Mouse (Mus musculus): ENCODE measurements around the gene Ctnnb1. TPM values are rescaled to one million over a fixed set of nuclear protein-coding genes. Genes with fewer than 3 reads are reported as not detected.

Ctnnb1 gene
- polyA plus RNA-seq, 1 experiment: 396 TPM

- TF ChIP-seq MYOD1 (IDR thresholded peaks at IDR 0.05; ENCODE audit: control insufficient read depth, insufficient read length, low read depth) (no peak), FOSL1 (IDR thresholded peaks at IDR 0.05; ENCODE audit: insufficient read depth, low read length, poor library complexity, severe bottlenecking) (no peak), MAX (IDR thresholded peaks at IDR 0.05) (no peak), CTCF (IDR thresholded peaks at IDR 0.05; ENCODE audit: control insufficient read depth, insufficient read depth, insufficient read length) (no peak), USF1 (IDR thresholded peaks at IDR 0.05; ENCODE audit: low read depth) (no peak), CEBPB (IDR thresholded peaks at IDR 0.05; ENCODE audit: low read depth) (no peak), MYOG (IDR thresholded peaks at IDR 0.05; ENCODE audit: control insufficient read depth, extremely low read depth, insufficient read length) (no peak)
- no peaks in the 10 kb centered on the region for H3K79me2 ChIP-seq (ENCODE audit: control insufficient read depth, insufficient read depth)
- H3K4me3 ChIP-seq (ENCODE audit: insufficient read depth, poor library complexity, severe bottlenecking): no peak overlapping the region
- no peaks in the 10 kb centered on the region for H3K36me3 ChIP-seq (ENCODE audit: control insufficient read depth, insufficient read depth)
- no peaks in the 10 kb centered on the region for H3K79me3 ChIP-seq (ENCODE audit: low read depth)
- H3ac ChIP-seq (ENCODE audit: control insufficient read depth, insufficient read length, low read depth): no peak overlapping the region
- H3K27me3 ChIP-seq (ENCODE audit: control insufficient read depth, insufficient read depth, insufficient read length): no peaks in the 10 kb centered on the region
Measured at GRCm38 (mm10) chr9:120974209-120974608, 45.2 kb downstream of the Ctnnb1 start.

DNA sequence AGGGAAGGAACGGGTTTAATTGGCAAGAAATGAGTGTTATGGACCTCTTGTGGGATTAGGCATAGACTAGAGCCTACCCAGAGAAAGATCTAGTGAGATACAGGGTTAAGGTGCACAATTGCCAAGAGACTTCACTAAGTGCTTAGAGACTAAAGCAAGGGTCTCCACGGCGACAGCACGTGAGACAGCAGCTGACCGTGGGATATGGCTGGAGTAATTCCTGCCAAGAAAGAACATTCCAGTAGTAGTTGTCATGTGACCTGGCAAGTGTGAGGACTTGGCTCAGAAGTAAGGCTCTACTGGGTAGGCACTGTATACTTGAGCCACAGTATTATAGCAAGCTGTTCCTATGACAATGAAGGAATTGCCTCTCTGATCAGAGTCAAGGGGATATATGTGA lies 47.1 kb downstream of the Ctnnb1 start:
- no peaks in the 10 kb centered on the region for H3K27me3 ChIP-seq (ENCODE audit: control insufficient read depth, insufficient read depth, insufficient read length)
- no peak for TF ChIP-seq FOSL1 (IDR thresholded peaks at IDR 0.05; ENCODE audit: insufficient read depth, low read length, poor library complexity, severe bottlenecking)
- no peak for TF ChIP-seq MYOD1 (IDR thresholded peaks at IDR 0.05; ENCODE audit: control insufficient read depth, insufficient read length, low read depth)
- no peak for TF ChIP-seq USF1 (IDR thresholded peaks at IDR 0.05; ENCODE audit: low read depth)
- no peak for TF ChIP-seq MYOG (IDR thresholded peaks at IDR 0.05; ENCODE audit: control insufficient read depth, extremely low read depth, insufficient read length)
- no peak for TF ChIP-seq CTCF (IDR thresholded peaks at IDR 0.05; ENCODE audit: control insufficient read depth, insufficient read depth, insufficient read length)
- TF ChIP-seq CEBPB (IDR thresholded peaks at IDR 0.05; ENCODE audit: low read depth): no peak
- no peak for TF ChIP-seq MAX (IDR thresholded peaks at IDR 0.05)
- H3ac ChIP-seq (ENCODE audit: control insufficient read depth, insufficient read length, low read depth): no peak overlapping the region
- H3K36me3 ChIP-seq (ENCODE audit: control insufficient read depth, insufficient read depth): no peaks in the 10 kb centered on the region
- no peaks in the 10 kb centered on the region for H3K79me2 ChIP-seq (ENCODE audit: control insufficient read depth, insufficient read depth)
- H3K4me3 ChIP-seq (ENCODE audit: insufficient read depth, poor library complexity, severe bottlenecking): no peak overlapping the region
- H3K79me3 ChIP-seq (ENCODE audit: low read depth): no peaks in the 10 kb centered on the region

DNA sequence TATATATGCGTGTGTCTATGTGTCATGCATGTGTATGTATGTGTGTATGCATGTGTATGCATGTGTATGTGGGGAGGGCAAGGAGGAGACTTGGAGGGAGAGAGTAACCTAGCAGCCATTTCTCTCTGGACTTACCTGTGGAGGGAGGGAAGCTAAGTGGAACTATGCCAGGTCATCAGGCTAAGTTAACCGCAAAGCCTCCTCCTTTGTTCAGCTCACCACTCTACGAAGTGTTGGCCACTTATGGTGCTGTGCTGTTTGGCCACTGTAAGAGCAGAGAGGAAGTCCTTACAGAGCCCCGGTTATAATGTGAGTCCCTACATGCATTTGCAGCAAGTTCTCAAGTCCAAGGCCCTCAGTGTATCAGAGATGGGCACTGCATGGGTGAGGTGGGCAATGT lies 47.8 kb downstream of the Ctnnb1 start:
- no peak overlapping the region for H3ac ChIP-seq (ENCODE audit: control insufficient read depth, insufficient read length, low read depth)
- no peak for TF ChIP-seq FOSL1 (IDR thresholded peaks at IDR 0.05; ENCODE audit: insufficient read depth, low read length, poor library complexity, severe bottlenecking)
- TF ChIP-seq CTCF (IDR thresholded peaks at IDR 0.05; ENCODE audit: control insufficient read depth, insufficient read depth, insufficient read length): no peak
- TF ChIP-seq MYOD1 (IDR thresholded peaks at IDR 0.05; ENCODE audit: control insufficient read depth, insufficient read length, low read depth): no peak
- TF ChIP-seq MAX (IDR thresholded peaks at IDR 0.05): no peak
- no peak for TF ChIP-seq USF1 (IDR thresholded peaks at IDR 0.05; ENCODE audit: low read depth)
- no peak for TF ChIP-seq MYOG (IDR thresholded peaks at IDR 0.05; ENCODE audit: control insufficient read depth, extremely low read depth, insufficient read length)
- no peak for TF ChIP-seq CEBPB (IDR thresholded peaks at IDR 0.05; ENCODE audit: low read depth)
- H3K79me3 ChIP-seq (ENCODE audit: low read depth): no peaks in the 10 kb centered on the region
- no peaks in the 10 kb centered on the region for H3K27me3 ChIP-seq (ENCODE audit: control insufficient read depth, insufficient read depth, insufficient read length)
- H3K4me3 ChIP-seq (ENCODE audit: insufficient read depth, poor library complexity, severe bottlenecking): no peak overlapping the region
- H3K36me3 ChIP-seq (ENCODE audit: control insufficient read depth, insufficient read depth): no peaks in the 10 kb centered on the region
- H3K79me2 ChIP-seq (ENCODE audit: control insufficient read depth, insufficient read depth): no peaks in the 10 kb centered on the region

- no peak overlapping the region for H3ac ChIP-seq (ENCODE audit: control insufficient read depth, insufficient read length, low read depth)
- H3K36me3 ChIP-seq (ENCODE audit: control insufficient read depth, insufficient read depth): no peaks in the 10 kb centered on the region
- H3K4me3 ChIP-seq (ENCODE audit: insufficient read depth, poor library complexity, severe bottlenecking): no peak overlapping the region
- H3K27me3 ChIP-seq (ENCODE audit: control insufficient read depth, insufficient read depth, insufficient read length): no peaks in the 10 kb centered on the region
- no peaks in the 10 kb centered on the region for H3K79me2 ChIP-seq (ENCODE audit: control insufficient read depth, insufficient read depth)
- no peaks in the 10 kb centered on the region for H3K79me3 ChIP-seq (ENCODE audit: low read depth)
- TF ChIP-seq MYOD1 (IDR thresholded peaks at IDR 0.05; ENCODE audit: control insufficient read depth, insufficient read length, low read depth) (no peak), CEBPB (IDR thresholded peaks at IDR 0.05; ENCODE audit: low read depth) (no peak), FOSL1 (IDR thresholded peaks at IDR 0.05; ENCODE audit: insufficient read depth, low read length, poor library complexity, severe bottlenecking) (no peak), USF1 (IDR thresholded peaks at IDR 0.05; ENCODE audit: low read depth) (no peak), MYOG (IDR thresholded peaks at IDR 0.05; ENCODE audit: control insufficient read depth, extremely low read depth, insufficient read length) (no peak), CTCF (IDR thresholded peaks at IDR 0.05; ENCODE audit: control insufficient read depth, insufficient read depth, insufficient read length) (no peak), MAX (IDR thresholded peaks at IDR 0.05) (no peak)
Measured at GRCm38 (mm10) chr9:120981777-120982176, 52.8 kb downstream of the Ctnnb1 start.

- Histone ChIP-seq H3ac (ENCODE audit: control insufficient read depth, insufficient read length, low read depth) (no peak overlapping the region), H3K27me3 (ENCODE audit: control insufficient read depth, insufficient read depth, insufficient read length) (no peaks in the 10 kb centered on the region), H3K4me3 (ENCODE audit: insufficient read depth, poor library complexity, severe bottlenecking) (no peak overlapping the region), H3K36me3 (ENCODE audit: control insufficient read depth, insufficient read depth) (no peaks in the 10 kb centered on the region), H3K79me3 (ENCODE audit: low read depth) (no peaks in the 10 kb centered on the region), H3K79me2 (ENCODE audit: control insufficient read depth, insufficient read depth) (no peaks in the 10 kb centered on the region)
- TF ChIP-seq CTCF (IDR thresholded peaks at IDR 0.05; ENCODE audit: control insufficient read depth, insufficient read depth, insufficient read length) (no peak), FOSL1 (IDR thresholded peaks at IDR 0.05; ENCODE audit: insufficient read depth, low read length, poor library complexity, severe bottlenecking) (no peak), CEBPB (IDR thresholded peaks at IDR 0.05; ENCODE audit: low read depth) (no peak), MYOD1 (IDR thresholded peaks at IDR 0.05; ENCODE audit: control insufficient read depth, insufficient read length, low read depth) (no peak), USF1 (IDR thresholded peaks at IDR 0.05; ENCODE audit: low read depth) (no peak), MYOG (IDR thresholded peaks at IDR 0.05; ENCODE audit: control insufficient read depth, extremely low read depth, insufficient read length) (no peak), MAX (IDR thresholded peaks at IDR 0.05) (no peak)
Measured at GRCm38 (mm10) chr9:120983849-120984248, 54.8 kb downstream of the Ctnnb1 start.

GRCm38 (mm10) chr9:120984509-120984908 lies 55.5 kb downstream of the Ctnnb1 start:
- Histone ChIP-seq H3K27me3 (ENCODE audit: control insufficient read depth, insufficient read depth, insufficient read length) (no peaks in the 10 kb centered on the region), H3ac (ENCODE audit: control insufficient read depth, insufficient read length, low read depth) (no peak overlapping the region), H3K36me3 (ENCODE audit: control insufficient read depth, insufficient read depth) (no peaks in the 10 kb centered on the region), H3K79me2 (ENCODE audit: control insufficient read depth, insufficient read depth) (no peaks in the 10 kb centered on the region), H3K4me3 (ENCODE audit: insufficient read depth, poor library complexity, severe bottlenecking) (no peak overlapping the region), H3K79me3 (ENCODE audit: low read depth) (no peaks in the 10 kb centered on the region)
- TF ChIP-seq CEBPB (IDR thresholded peaks at IDR 0.05; ENCODE audit: low read depth) (no peak), FOSL1 (IDR thresholded peaks at IDR 0.05; ENCODE audit: insufficient read depth, low read length, poor library complexity, severe bottlenecking) (no peak), USF1 (IDR thresholded peaks at IDR 0.05; ENCODE audit: low read depth) (no peak), MYOG (IDR thresholded peaks at IDR 0.05; ENCODE audit: control insufficient read depth, extremely low read depth, insufficient read length) (no peak)

Measured in C2C12 (cell line).